Mouse (Mus musculus) liver, postnatal 0 days (tissue): ENCODE data around the gene Onecut3.

Experiments
- CTCF ChIP-seq: sonication (generic); IDR thresholded peaks from 2 replicates; pipeline ENCODE4 v1.5.1; 2016; ENCODE audit warnings: antibody characterized with exemption, low read depth
- EP300 ChIP-seq: IDR thresholded peaks from 2 replicates; pipeline ENCODE4 v1.6.1; 2016; ENCODE audit warnings: antibody characterized with exemption, low read depth, mild to moderate bottlenecking

DNA sequence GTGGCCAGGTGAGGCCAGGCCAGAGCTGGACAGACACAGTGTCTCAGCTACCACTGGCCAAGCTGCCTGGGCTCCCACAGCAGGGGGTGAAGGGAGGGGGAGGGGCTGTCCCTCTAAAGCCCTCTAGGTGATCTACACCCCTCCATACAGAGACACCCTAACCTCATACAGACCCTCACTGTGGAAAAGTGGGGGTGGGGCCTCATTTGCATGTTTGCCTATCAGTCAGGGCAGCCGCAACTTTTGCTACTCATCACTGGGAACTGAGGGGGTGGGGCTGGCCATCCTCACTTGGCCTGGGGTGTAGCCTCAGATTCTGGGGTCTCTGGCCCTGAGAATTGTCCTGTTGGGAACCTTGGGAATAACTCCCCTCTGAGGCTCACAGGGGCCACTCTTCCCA lies 49.6 kb upstream of the Onecut3 start:
- TF ChIP-seq CTCF, result no peak
- TF ChIP-seq EP300, result no peak
